Mouse (Mus musculus): ENCODE data around the gene Ankrd55.
"Not testable (repeated sequence)": the region's sequence is repeated elsewhere in the genome, so short reads cannot be mapped to it uniquely, and the experiment has no call there.

The Ankrd55 gene

GRCm38 (mm10) chr13:112412251-112412650, 124.0 kb downstream of the Ankrd55 start:
- no peak for DNase-seq (ENCODE audit: low spot score in 2 of 2)

- no peak for DNase-seq (ENCODE audit: low spot score in 2 of 2)
Measured at GRCm38 (mm10) chr13:112412824-112413223, 124.6 kb downstream of the Ankrd55 start.

DNA sequence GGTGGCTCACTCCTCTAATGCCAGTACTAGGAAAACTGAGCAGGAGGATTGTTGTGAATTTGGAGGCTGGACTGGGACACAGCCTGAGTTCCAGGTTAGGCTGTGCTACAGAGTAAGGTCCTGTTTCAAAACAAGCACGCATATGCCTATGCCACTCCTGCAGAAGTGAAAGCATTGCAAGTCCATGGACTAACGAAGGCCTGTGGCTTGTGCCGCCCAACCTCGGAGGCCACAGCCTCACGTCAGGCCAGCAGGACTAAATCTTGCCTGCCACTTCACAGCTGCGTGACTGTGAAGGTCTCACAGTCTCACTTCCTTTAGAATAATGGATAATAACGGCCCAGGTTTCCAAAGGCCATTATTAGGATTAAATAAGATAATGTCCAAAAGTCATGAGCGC, 125.4 kb downstream of the Ankrd55 start:
- no peak for DNase-seq (ENCODE audit: low spot score in 2 of 2)

DNA sequence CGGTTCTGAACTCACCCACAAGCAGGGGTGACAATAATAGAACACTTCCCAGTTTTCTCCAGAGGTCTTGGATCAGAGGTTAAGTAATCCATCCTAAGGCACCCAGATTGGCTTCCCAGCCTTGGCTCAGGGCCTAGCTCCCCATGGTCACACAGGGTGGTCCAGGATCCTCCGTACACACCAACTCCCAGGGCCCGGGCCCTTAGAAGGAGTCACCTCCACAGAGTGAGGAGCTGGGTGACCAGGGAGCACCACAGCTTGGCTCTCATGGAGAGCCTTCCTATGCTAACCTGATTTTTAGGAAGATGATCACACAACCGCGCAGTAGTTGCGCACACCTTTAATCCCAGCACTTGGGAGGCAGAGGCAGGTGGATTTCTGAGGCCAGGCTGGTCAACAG, 127.6 kb downstream of the Ankrd55 start:
- no peak for DNase-seq (ENCODE audit: low spot score in 2 of 2)

- no peak for DNase-seq (ENCODE audit: low spot score in 2 of 2)
Measured at GRCm38 (mm10) chr13:112416410-112417162, 128.3 kb downstream of the Ankrd55 start.

GRCm38 (mm10) chr13:112417163-112417523, 128.9 kb downstream of the Ankrd55 start:
- DNase-seq (ENCODE audit: low spot score in 2 of 2), result no peak

GRCm38 (mm10) chr13:112417861-112418423, 129.7 kb downstream of the Ankrd55 start:
- DNase-seq (ENCODE audit: low spot score in 2 of 2), result no peak

- no peak for DNase-seq (ENCODE audit: low spot score in 2 of 2)
Measured at GRCm38 (mm10) chr13:112418595-112418994, 130.3 kb downstream of the Ankrd55 start.

DNA sequence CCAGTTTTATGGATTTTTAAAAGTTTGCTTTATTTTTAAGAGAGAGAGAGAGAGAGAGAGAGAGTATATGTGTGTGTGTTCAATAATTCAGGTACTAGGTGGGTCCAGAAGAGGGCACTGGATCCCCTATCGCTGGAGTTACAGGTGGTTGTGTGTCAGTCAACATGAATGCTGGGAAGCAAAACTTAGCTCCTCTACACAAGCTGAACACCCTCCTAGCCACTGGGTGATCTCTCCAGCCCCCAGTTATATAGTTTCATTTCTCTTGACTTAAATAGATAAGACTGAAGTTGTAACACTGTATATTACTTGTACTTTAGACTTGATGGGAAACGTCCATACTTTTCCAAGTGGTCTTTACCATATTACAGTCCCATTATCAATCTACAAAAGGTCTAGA, 136.0 kb downstream of the Ankrd55 start:
- DNase-seq (ENCODE audit: low spot score in 2 of 2), result no peak

GRCm38 (mm10) chr13:112424635-112425034, 136.4 kb downstream of the Ankrd55 start:
- no peak for DNase-seq (ENCODE audit: low spot score in 2 of 2)

- DNase-seq (ENCODE audit: low spot score in 2 of 2), result no peak
Measured at GRCm38 (mm10) chr13:112425181-112425654, 137.0 kb downstream of the Ankrd55 start.

DNA sequence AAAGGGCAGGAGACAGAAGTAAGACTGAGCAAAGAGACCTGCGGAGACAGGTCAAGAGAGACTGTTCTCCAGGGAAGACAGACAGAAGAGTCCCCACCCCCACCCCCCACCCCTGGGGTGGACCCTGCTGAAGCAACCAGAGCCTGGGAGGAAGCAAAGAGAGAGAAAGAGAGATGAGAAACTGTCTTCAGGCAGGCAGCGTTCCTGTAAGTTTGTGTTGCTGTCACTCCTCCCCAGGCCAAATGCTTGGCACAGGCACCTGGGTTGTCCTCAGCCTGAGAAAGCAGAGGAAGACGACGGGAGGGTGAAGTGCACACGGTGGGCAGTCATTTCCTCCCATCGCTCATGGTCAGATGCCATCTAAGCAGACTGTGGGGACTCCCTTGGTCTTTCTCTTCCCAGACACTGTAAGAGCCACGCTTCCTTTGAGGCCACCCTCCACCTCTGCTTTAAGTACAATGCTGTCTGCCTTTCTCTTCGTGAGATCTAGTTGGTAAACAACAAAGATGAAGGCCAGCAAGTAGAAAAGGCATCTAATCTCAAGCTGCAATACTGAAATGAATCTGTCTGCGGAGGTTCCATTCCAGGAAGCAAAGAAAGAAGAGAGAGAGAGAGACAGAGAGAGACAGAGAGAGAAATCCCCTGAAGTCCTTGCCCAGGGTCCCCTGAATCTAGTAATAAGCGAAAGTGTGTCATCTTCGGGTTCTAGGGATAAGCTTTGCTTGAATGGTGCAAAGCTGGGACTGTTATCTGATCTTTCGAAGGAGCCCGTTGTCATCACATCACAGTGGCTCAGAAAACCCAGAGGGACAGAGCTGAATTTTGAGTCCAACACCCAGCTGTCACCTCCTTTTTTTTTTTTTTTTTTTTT, 138.2 kb downstream of the Ankrd55 start:
- no peak for DNase-seq (ENCODE audit: low spot score in 2 of 2)

GRCm38 (mm10) chr13:112427136-112427470, 138.9 kb downstream of the Ankrd55 start:
- DNase-seq (ENCODE audit: low spot score in 2 of 2), result not testable (repeated sequence)

- no peak for DNase-seq (ENCODE audit: low spot score in 2 of 2)
Measured at GRCm38 (mm10) chr13:112427521-112427920, 139.3 kb downstream of the Ankrd55 start.

DNA sequence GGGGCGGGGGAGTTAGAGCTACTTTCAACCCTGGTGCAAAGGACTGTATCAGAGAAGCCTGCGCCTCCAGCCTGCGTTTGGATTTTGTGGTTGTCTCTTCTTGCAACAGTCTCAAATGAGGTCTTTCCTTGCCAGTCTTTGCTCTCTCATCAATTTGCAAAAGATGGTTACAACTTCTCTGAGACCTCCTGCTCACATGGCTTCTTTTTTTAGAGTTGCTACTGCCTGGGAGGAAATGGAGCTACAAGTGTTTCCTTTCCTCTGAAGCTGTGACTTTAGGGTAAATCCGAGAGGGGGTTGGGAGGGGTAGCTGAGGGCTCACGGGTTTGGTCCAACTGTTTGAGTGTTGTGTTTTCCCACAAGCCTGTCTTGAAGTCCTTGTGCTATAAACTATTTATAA, 145.0 kb downstream of the Ankrd55 start:
- no peak for DNase-seq (ENCODE audit: low spot score in 2 of 2)
